Mouse (Mus musculus) CD8-positive naive resting alpha-beta T cell, adult 2 months (primary cell): Measurements from ENCODE around the gene 4933411K16Rik.

Experiments used
- DNase-seq, 2 experiments: peaks; one replicate each; pipeline ENCODE4 v3.0.0; 2022; ENCODE audit warnings: low read depth in 2 of 2, low spot score in 2 of 2

Gene 4933411K16Rik

DNA sequence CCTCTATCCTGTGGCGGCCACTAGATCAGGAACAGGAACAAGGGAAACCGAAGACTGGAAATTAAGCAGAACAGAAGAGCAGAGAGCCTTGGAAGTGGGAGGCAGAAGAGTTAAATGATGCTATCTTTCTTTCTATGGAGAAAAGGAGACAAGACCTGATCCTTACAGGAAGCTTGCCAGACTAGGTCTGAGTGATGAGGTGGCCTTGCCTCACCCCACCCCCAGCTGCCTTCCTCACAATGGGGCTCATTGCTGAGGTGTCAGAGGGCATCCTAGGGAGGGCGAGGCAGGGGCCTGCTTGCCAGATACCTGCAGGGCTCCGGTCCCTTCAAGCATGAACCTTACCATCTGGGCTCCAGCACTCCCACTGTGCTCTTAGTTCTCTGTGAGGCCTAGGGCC, at the start of gene 4933411K16Rik:
4933411K16Rik (plus strand) TSS at position 301 of the 400 bp plus-strand sequence.
- DNase-seq, result no peak

DNA sequence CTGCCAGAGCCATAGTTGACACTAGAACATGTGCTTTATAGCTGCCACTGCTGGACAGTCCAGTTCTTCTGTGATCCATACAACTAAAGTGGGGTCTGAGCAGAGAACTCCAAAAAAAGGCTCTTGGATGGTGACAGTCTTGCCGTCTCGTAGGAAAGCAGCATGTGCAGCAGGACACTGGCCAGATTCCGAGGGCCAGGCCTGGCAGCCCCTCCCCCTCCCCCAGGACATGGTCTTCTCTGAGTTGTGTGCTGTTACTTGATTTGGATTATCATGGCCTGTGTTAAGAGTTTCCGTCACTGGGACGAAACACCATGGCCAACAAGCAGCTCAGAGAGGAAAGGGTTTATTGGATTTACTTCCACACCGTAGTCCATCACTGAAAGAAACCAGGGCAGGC, 47.8 kb upstream of the 4933411K16Rik start:
- no peak for DNase-seq

DNA sequence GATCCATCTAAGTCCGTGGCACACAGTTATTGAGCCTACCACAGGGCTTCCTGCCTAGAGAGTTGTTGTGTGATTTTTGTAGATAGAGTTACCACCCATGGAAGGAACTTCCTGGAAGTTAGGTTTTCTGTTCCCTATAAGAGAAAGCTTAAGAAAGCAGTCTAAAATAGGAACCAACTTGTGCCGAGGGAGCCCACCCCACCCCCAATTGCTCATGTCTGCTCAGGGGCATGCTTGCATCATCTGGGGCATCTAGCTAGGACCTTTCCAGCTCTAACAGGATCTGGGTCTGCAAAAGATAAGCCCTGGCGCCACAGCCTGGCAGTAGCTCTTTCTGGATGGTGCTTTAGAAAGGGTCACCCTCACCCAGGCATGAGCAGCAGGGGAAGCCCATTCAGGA, 46.4 kb upstream of the 4933411K16Rik start:
- DNase-seq, result no peak

DNA sequence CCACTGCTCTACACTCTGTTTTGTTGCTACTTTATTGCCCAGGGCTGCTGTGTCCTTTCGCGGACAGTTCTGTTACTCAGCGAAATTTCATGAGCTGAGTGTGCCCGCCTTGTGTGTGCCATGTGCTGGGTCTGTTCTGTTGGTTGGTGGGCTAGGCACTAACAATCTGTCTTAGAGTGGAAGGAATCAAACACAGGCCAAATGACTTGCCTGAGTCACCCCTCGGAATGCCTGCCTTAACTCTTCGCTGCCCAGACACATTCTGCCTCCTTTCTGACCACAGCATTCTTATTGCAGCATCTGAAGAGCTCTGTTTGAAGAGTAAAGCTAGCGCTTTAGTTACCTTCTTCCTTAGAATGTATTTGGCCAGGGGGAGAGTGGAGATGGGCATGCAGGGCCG, 45.5 kb upstream of the 4933411K16Rik start:
- no peak for DNase-seq

DNA sequence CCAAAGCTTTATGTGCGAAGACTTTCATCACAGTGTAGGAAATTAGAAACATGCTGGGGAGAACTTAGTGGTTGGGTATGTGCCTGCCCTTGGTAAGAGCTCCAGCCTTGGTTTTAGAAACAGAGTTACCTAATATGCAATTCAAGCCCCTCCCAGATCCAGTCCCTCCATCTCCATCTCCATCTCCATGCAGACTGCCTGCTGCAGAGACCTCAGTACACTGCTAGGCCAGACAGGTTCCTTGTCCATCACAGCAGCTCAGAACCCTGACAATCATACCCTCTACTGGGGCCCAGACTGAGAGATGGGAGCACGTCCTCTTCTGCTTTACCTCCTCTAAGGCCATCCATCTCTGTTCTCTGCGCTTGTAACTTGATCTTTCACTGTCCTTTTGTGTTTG, 43.5 kb upstream of the 4933411K16Rik start:
- DNase-seq, result no peak

DNA sequence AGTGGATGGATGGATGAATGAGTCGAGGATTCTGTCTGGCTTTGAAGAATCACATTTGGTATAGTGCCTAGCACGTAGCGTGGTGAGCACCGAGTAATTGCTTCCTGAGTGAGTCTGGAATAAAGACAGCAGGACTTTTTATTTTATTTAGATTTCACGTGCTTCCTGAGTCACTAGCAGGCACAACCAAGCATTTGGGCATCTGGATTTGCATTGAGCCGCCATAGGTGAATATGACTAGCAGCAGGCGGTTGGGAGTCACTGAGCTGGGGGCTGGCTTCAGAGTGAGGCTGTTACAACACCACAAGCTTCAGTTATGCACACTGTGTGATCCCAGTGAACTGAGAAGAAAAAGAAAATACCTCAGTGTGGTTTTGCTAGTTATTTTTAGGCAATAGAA, 43.0 kb upstream of the 4933411K16Rik start:
- no peak for DNase-seq

DNA sequence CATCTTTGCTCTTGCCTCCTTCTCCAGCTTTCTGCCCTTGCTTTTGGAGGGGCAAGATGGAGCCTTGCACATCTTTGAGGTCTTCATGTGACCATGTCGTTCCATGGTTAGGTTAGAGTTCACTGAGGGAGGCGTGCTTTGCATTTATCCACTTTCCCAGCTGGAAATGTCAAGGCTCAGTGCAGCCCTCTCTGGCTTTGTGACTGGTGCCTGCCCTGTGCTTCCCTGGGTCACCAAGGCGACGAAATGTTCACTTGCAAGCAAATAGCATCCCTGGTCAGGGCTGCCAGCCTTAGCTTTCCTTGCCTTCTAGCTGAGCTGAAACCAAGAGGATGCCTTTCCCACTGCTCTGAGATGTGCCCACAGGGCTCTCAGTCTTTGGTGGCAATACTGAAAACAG, 41.6 kb upstream of the 4933411K16Rik start:
- DNase-seq, result no peak

DNA sequence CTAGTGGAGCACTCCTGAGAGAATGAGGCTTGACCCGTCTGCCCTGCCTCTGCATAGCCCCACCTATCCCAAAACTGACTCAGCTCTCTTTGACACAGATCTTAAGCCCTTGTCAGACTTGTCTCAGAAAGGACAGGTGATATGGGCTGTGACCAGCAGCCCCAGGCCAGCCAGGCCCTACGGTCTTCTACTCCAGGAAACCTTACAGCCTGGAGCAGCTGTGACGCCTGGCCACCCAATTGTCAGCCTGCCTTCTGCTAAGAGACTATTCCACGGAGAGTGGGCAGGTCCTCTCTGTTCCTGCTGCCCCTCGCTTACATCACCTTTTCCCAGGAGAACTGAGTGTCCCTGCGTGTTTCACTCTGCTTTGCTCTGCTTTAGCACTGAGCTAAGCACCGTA, 40.9 kb upstream of the 4933411K16Rik start:
- no peak for DNase-seq

DNA sequence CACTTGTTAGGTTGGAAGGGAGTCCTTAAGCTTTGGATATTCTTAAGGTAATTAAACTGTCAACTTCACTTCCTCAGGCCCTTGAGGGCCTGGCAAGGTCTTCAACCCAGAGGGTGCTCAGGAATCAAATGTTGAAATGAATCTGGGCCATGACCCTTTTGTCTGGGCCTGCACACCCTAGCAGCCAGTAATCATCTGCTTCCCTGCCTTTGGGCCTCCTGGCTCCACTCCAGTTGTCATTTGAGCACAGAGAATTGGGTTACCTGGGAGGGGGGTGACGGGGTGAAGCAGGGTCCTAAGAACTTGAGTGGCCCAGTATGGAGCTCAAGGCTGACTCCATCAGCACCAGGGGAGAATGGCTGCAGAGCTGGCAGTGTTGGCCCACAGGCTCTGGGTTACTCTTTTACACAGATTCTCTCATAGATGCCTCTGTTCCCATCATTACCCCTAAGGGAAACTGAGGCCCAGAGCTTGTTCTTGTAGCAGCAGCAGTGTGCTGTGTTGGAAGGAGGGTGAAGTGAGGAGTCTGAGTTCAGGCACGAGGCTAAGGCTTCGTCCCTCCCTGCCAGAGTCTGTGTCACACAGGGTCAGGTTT, 37.7 kb upstream of the 4933411K16Rik start:
- DNase-seq, result no peak

DNA sequence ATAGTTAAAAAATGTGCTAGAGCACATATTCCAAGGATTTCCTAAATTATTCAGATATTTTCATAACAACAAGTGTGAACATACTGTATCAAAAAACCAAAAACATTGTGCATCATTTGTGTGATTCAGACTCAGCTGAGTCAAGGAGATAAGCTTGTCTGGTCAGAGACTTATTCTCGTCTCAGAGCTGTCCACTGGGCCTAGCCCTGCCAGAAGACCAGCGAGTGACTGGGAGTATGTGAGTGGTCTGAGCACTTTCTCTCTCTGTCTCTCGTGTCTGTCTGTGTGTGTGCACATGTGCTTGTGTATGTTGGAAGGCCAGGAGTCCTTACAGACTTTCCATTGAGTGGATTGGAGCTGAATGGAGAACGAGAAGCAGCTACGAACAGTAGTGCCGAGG, 37.0 kb upstream of the 4933411K16Rik start:
- no peak for DNase-seq

DNA sequence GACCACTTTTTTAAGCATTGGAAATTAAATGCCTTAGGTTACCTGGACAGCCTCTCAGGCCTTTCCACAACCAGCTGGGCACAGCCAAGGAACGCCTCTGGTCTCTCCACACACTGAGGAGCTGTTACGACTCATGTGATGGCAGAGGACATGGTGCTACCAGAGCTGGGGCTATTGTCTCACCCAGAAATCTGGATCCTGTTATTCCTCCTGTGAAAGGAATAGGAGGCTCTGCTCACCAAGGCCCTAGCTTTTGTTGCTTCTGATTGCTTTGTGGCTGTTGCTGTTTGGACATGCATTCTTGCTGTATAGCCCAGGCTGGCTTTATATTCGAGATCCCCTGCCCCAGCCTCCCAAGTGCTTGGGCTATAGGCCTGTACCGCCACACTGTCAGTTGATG, 35.8 kb upstream of the 4933411K16Rik start:
- no peak for DNase-seq

DNA sequence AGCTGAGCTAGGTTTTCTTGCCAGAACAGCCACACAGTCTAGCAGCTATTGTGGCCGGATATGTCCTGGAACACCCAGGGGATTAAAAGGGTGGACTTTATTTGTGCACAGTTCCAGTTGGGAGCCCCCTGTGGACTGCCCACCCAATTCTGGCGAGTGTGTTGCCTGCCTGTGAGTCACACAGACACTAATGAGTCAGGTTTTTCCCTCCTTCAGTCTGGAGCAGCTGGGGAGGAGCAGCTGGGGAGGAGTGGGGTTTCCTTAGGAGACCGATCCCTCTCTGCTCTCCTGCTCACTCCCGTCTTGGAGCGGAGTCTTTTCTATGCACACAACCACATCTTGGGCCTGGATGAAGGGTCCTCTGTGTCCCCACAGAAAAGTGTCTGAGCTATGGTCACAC, 35.2 kb upstream of the 4933411K16Rik start:
- DNase-seq, result no peak

DNA sequence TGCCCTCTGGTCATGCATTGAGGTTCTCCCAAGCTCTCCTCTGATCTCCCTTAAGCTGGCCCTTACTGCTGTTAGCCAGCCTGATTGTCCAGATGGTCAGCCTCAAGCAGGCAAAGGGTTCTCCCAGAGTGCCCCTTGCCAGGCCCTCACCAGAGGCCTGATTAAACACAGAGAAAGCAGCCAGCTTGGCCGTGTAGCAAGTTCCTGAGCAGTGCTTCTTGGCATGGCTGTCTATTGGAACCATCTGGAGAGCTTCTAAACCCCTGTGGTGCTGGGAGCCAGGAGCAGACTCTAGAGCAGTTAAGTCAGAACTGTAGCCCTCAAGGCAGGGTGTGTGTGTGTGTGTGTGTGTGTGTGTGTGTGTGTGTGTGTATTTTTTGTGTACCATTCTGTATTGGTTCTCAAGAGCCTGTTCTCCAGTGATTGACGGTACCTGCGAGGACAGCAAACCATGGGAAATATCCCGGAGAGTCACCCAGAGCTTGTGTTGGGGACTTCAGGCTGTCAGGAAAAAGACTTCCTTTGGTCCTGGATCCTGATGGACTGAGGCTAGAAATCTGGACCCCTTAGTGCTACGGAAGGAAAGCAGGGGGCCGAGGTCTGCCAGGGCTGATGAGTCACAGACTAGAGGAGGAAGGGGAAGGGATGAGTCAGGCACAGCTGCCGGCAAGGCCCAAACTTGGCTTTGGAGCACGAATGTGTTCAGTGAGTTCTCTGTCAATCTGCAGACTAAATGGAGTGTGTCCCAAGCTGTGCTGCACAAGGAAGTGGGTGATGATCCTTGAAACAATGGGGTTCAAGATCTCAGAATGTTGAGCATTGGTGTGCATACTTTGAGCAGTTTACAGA, 34.4 kb upstream of the 4933411K16Rik start:
- no peak for DNase-seq

DNA sequence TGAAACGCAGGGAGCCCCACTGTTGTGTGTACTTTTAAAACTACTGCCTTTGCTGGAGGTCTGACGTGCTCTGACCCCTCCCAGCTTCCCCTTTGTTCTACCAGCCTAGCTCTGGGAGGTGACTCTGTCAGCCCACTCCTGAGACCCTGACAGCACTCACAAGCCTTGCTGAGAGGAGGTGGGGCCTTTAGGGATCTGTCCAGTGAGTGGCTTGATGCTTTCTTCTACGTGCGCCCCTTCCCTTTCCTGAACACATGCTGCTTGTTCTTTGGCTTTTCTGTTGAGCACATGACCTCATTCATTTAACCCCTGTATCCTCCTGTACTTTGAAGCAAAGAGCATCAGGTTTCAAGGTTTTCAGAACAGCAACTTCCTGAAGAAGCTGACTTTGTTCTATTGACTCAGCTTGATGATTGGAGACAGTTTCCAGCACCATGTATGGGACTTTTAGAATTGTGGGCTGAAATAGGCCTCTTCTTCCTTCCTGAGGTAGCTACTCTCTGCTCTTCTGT, 33.0 kb upstream of the 4933411K16Rik start:
- DNase-seq, result no peak

DNA sequence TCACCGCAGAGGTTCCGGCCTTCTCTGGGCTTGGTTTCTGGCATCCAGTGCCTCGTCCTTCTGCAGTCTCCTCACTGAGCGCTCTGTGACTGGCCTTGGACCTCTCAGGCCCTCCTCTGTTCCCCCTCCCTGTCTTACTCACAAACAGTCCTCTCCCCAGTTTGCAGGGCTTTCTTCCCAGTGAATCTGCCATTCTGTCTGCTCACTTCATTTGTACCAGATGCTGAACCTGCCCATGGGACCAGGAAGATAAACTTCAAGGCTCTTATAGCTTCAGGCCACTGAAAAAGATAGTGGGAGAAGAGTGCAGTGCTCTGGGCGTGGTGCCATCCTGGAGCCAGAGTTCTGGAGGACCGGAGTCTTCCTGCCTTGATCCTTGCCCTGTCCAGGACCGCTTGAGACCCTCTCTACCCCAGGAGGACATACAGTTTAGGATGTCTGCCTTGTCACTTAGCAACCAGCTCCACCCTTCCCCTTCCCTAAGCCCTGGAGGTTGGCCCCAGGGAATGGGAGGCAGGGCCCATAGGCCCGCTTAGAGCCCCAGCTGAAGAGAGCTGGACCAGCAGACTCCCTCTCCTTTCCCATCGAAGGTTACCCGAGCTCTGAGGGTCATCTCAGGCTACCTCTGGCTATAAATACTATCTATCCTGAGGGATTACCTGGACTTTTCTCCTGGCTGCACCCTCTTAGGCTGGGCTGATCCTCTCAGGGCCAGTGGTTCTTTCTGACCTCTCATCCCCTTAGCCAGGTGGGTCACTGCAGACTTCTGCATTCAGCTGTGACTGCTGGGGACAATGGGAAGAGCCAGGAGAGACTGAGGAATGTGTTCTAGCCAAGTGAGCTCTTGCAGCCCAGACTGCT, 30.1 kb upstream of the 4933411K16Rik start:
- DNase-seq, result no peak

DNA sequence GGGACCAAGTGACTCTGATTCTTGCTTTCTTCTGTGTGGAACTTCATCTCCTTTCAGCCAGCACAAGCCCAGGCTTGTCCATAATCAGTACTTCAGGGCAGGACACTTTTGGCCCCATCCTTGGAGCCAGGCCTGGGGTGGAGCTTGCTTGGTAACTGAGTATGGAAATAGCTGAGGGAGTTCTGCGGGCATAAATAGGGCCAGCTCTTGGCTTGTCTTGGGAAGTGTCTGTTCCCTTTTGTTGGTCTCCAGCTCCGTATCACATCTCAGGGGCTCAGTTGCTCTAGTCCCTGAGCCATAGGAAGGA, 29.6 kb upstream of the 4933411K16Rik start:
- no peak for DNase-seq

DNA sequence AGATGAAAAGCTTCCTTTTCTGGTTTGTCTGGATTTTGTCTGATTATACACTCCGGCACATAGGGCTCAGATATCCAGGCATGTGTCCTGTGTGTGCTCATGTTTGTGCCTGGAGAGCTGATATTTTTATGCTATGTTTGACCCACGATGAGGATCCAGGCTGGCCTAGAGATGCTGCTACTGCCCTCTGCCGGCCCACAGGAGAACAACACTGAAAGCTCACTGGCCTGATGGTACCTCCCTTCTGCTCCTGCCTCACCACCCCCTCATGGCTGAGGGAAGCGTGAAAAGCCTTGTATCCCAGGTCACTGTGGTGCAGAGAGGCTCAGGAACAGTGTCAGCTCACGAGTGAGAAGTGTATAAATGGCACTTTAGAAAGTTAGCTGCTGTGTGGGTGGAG, 25.9 kb upstream of the 4933411K16Rik start:
- peak; percentile 55 to 70 for DNase-seq

DNA sequence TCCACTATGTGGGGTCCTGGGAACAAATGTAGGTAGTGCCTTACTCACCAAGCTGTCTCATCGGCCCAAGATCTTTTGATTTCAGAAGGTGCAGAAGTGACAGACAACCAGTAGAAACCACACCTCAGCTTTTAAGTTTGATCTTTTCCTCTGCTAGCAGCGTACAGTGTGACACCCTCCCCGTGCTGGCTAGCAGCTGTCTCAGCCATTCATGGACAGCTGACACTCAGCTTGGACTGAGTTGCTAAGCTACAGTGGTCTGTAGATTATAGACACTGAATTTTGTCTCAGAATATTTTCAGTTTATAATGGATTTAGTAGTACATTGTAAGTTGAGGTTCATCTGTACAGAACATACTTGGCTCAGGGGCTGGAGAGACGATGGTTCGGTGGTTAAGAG, 20.9 kb upstream of the 4933411K16Rik start:
- DNase-seq, result peak in 1 of 2 experiments; percentile 5

DNA sequence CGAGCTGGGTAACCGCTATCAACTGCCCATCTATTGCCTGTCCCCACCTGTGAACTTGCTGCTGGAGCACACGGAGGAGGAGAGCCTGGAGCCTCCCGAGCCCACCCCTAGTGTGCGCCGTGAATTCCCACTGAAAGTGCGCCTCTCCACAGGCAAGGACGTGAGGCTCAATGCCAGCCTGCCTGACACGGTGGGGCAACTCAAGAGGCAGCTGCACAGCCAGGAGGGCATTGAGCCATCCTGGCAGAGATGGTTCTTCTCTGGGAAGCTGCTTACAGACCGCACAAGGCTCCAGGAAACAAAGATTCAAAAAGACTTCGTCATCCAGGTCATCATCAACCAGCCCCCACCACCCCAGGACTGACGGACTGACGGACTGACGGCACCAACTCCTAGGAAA, 18.4 kb upstream of the 4933411K16Rik start:
- DNase-seq, result no peak

DNA sequence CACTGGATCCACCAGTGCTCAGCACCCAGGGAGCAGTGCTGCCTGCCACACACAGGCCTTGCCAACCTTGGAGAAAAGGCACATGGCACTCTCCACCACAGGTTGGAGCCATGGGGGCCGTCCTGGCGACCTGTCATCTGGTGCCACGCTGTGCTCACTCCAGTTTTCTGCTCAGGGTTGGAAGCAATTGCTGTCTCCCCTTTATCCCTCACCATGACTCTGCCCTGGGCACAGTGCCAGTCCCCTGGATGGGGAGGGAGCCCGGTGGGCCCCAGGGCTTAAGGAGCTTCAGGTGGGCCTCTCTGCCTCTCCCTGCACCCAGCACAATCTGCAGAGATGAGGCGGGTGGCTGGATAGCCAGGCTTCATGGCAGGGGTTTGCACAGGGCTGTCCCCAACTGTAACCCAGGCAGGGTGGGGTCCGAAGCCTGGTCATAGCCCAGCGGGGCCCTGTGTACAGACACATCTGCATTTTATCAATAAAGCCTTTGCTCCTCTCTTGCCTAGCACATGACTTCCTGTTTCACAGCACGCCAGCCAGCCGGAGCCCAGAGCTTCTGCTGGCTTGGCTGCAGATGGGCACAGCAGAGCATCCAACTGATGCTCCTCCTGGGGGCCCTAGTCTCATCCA, 17.8 kb upstream of the 4933411K16Rik start:
- DNase-seq, result no peak

DNA sequence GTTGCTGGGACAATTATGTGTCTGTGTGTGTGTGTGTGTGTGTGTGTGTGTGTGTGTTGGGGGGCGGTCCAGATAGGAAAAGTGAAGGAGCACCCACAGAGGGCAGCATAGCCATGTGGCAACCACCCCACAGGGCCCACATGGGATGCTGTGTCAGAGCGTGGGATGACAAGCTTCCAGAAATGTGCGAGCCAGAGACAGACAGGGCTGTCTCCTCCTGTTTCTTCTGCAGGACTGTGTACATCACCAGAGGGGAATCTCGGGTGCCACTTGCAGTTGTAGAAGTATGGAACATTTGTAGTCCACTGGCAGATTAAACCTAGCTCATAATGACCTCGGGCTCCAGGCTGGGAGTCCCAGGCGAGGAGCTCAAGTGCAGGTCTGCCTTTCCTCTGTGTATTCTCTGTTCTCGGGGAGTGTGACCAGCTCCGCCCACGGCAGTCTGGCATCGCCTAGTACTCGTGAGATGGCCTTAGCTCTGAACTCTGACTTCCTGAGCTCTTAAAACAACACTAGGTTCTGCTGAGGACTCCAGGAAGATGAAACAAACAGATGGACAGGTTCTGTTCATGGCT, 17.1 kb upstream of the 4933411K16Rik start:
- DNase-seq, result no peak
